Mouse (Mus musculus) E14TG2a.4 (cell line): ENCODE results near the gene Gm49384.

ENCODE experiments used
- H3K27me3 ChIP-seq: 2 replicates; pipeline ENCODE4 v1.6.1; 2014; ENCODE audit warnings: low read length, control low read depth; ENCODE audit not compliant: insufficient read depth
- H3K36me3 ChIP-seq: 2 replicates; pipeline ENCODE4 v1.6.1; 2014; ENCODE audit warnings: low read length, control low read depth; ENCODE audit not compliant: insufficient read depth
- H3K4me1 ChIP-seq: replicated peaks from 2 replicates; pipeline ENCODE4 v1.6.1; 2014; ENCODE audit warnings: low read depth, low read length, control low read depth
- H3K4me3 ChIP-seq: replicated peaks from 2 replicates; pipeline ENCODE4 v1.5.1; 2014; ENCODE audit warnings: mild to moderate bottlenecking, low read length
- H3K9me3 ChIP-seq: 2 replicates; pipeline ENCODE4 v1.6.1; 2014; ENCODE audit warnings: low read length, control low read depth
- CTCF ChIP-seq: conservative IDR thresholded peaks from 2 replicates; pipeline ENCODE4 v1.5.1; 2014; ENCODE audit warnings: low read length
- NANOG ChIP-seq: IDR thresholded peaks from 2 replicates; pipeline ENCODE4 v1.6.1; 2014; ENCODE audit warnings: borderline replicate concordance, low read length, mixed read lengths
- POU5F1 ChIP-seq: IDR thresholded peaks from 2 replicates; pipeline ENCODE4 v1.6.1; 2014; ENCODE audit warnings: low read length, borderline replicate concordance

Gene Gm49384

DNA sequence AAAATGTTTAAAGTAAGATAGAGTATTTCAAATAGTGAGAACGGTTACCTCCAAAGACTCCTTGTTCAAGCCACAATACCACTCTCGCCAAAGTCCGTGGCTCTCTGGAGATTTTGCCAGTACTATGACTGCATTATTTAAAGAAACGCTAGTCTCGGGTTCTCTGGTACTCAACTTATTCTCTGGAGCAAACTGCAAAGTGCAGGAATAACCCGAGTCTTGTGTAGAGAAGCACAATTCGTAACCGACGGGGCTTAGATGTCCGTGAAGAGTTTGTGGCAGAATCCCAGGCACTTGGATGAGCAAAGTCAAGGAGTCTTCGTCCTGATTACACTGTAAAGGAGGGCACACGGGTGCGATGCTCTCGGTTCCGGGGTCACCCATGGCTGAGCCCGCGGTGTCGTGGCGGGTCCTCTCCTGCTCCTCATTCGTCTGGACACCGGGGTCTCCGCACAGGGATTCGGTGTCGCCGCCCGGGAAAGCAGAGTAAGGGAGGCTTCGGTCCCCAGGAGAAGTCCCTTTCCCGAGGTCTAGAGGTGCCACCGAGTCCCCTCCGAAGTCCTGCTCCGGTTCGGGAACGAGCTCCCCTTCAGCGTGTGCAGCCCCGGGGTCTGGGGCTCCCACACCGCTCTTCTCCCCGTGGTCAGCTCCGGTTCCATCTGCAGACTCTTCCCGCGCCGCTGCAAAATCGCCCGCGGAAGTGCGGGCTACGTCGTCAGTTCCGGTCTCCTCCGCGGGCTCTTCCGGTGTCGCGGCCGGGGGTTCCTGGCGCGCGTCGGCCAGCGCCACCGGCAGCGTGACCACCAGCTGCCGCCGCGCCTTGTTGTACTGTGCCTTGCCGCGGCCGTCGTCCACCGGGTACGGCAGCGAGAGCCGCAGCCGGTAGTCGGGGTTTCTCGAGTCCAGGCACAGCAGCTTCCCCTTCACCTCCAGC is 7.4 kb downstream of the Gm49384 start, which contains the start of gene Gm49383:
Gene Gm49383 (minus strand): TSS at position 661 of the 934 bp plus-strand sequence.
- no peaks in the 10 kb centered on the region for H3K9me3 ChIP-seq
- H3K4me1 ChIP-seq = peaks cover 36% of the 10 kb centered on the region
- H3K4me3 ChIP-seq = peak within 1 kb of the TSS; percentile 94
- H3K36me3 ChIP-seq = peaks cover 36% of the 10 kb centered on the region
- TF ChIP-seq CTCF (no peak), POU5F1 (no peak), NANOG (no peak)
- H3K27me3 ChIP-seq = peaks cover 6% of the 10 kb centered on the region; the same call in 1 of the 2 replicates

DNA sequence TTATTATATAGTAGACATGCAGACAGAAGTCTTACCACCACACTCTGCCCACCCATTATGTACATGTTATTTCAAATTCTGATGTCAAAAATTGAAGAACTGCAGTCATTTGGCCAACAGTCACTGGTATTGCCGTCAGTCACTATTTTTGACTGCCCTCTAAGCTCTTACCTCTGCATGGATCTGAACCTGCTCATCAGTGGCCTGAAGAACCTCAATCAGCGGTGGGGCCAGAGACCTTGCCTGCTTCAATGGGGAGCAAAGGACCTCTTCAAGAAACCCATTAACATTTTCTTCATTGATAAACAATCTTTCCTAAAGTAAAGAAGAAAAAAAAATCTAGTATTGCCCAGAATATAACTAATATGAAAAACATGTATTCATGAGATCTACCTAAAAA is 11.4 kb downstream of the Gm49384 start:
- no peak overlapping the region for H3K4me3 ChIP-seq
- no peaks in the 10 kb centered on the region for H3K9me3 ChIP-seq
- H3K36me3 ChIP-seq = peaks cover 42% of the 10 kb centered on the region
- H3K4me1 ChIP-seq = peaks cover 26% of the 10 kb centered on the region
- no peak for TF ChIP-seq NANOG
- TF ChIP-seq POU5F1 = no peak
- no peak for TF ChIP-seq CTCF
- H3K27me3 ChIP-seq = peaks cover 6% of the 10 kb centered on the region; the same call in 1 of the 2 replicates

DNA sequence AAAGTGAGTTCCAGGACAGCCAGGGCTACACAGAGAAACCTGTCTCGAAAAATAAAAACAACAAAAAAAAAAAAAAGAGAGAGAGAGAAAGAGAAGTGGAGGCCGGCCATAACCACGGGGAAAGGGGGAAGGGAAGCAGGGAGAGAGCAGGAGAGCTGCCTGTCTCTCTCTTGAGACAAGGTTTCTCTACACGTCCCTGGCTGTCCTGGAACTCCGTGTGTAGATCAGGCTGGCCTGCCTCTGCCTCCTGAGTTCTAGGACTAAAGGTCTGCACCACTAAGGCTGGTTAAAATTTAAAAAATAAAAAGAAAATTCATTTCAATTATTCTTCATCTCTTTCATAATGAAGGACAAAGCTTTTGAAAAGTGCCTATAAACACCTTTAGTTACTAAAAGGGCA is 12.7 kb downstream of the Gm49384 start:
- Histone ChIP-seq H3K27me3 (peaks cover under 1% of the 10 kb centered on the region; the same call in 1 of the 2 replicates), H3K4me3 (no peak overlapping the region), H3K36me3 (peaks cover 53% of the 10 kb centered on the region), H3K4me1 (peaks cover 37% of the 10 kb centered on the region), H3K9me3 (no peaks in the 10 kb centered on the region)
- no peak for TF ChIP-seq NANOG
- no peak for TF ChIP-seq POU5F1
- TF ChIP-seq CTCF = no peak

DNA sequence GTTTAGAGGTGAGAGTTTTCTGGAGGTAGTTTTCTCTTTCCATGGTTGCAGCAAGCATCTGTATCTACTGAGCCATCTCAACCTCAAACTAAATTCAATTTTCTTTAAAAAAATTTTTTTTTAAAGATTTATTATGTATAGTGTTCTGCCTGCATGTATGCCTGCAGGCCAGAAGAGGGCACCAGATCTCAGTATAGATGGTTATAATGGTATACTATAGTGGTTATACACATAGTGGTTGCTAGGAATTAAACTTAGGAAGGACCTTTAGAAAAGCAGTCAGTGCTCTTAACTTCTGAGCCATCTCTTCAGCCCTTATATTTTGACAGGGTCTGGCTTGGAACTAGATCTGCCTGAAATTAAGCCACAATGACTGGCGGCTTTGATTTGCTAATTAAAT is 13.5 kb downstream of the Gm49384 start:
- TF ChIP-seq CTCF (peak; percentile 39), POU5F1 (no peak)
- Histone ChIP-seq H3K4me1 (peaks cover 37% of the 10 kb centered on the region), H3K4me3 (no peak overlapping the region), H3K9me3 (no peaks in the 10 kb centered on the region), H3K36me3 (peaks cover 58% of the 10 kb centered on the region), H3K27me3 (no peaks in the 10 kb centered on the region; the same call in 1 of the 2 replicates)

DNA sequence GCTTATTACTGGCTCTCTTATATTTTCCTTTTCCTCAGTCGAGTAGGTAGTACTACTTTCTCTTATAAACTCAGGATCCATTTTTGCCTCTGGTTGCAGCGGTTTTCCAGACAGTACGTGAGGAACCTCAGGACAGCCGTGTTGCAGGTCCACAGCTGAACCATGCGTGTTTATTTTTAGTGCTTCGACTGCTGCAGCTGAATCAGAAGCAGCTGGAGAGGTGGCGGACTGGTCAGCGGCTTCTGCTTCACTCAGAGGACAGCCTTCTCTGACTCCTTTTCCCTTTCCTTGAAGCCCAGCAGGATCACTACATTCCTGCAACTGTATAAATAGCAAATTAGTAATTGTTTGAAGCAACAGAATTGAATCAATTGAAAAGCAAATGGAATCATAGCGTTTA is 14.0 kb downstream of the Gm49384 start:
- TF ChIP-seq POU5F1 (no peak), NANOG (no peak), CTCF (no peak)
- Histone ChIP-seq H3K4me3 (no peak overlapping the region), H3K9me3 (no peaks in the 10 kb centered on the region), H3K27me3 (no peaks in the 10 kb centered on the region; the same call in 1 of the 2 replicates), H3K4me1 (peaks cover 38% of the 10 kb centered on the region), H3K36me3 (peaks cover 63% of the 10 kb centered on the region)

DNA sequence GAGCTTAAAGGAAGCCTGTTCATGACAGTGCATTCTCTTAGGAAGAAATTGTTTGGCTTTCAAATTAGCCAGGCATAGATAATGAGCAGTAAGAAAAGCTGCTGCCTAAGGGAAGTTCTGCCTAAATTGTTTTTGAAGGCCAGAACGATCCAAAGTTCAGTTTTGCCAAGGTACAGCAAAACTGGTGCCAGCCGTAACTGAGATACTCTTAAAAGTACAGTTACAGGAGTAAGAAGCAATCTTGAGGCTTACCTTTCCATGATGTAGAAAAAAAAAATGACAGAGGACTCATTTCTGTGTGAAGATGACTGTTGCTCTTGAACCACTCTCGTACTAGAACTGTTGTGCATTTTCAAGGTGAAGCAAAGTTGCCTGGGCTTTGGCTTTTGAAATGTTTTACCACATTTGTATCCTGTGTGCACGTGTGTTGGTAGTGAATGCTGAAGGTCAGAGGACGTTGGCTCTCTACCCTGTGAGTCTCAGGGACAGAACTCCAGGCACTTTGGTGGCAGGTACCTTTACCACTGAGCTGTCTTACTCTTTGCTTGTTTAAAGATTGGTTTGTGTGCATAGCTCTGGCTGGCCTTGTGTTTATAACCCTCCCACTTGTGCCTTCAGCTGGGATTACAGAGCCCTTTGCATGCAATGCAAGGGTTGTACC is 17.1 kb downstream of the Gm49384 start:
- no peak for TF ChIP-seq CTCF
- TF ChIP-seq POU5F1 = no peak
- no peak for TF ChIP-seq NANOG
- Histone ChIP-seq H3K4me1 (peaks cover 48% of the 10 kb centered on the region), H3K9me3 (no peaks in the 10 kb centered on the region), H3K27me3 (no peaks in the 10 kb centered on the region; the same call in 1 of the 2 replicates), H3K36me3 (peaks cover 65% of the 10 kb centered on the region), H3K4me3 (no peak overlapping the region)

DNA sequence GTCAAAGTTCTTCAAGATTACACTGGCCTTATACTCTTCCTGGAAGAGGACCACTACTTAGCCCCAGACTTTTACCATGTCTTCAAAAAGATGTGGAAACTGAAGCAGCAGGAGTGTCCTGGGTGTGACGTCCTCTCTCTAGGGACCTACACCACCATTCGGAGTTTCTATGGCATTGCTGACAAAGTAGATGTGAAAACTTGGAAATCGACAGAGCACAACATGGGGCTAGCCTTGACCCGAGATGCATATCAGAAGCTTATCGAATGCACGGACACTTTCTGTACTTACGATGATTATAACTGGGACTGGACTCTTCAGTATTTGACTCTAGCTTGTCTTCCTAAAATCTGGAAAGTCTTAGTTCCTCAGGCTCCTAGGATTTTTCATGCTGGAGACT is 18.7 kb downstream of the Gm49384 start:
- Histone ChIP-seq H3K36me3 (peaks cover 61% of the 10 kb centered on the region), H3K4me3 (peak overlapping the region; percentile 98), H3K9me3 (no peaks in the 10 kb centered on the region), H3K27me3 (no peaks in the 10 kb centered on the region; the same call in 1 of the 2 replicates), H3K4me1 (peaks cover 51% of the 10 kb centered on the region)
- TF ChIP-seq CTCF = no peak
- no peak for TF ChIP-seq POU5F1
- TF ChIP-seq NANOG = no peak

DNA sequence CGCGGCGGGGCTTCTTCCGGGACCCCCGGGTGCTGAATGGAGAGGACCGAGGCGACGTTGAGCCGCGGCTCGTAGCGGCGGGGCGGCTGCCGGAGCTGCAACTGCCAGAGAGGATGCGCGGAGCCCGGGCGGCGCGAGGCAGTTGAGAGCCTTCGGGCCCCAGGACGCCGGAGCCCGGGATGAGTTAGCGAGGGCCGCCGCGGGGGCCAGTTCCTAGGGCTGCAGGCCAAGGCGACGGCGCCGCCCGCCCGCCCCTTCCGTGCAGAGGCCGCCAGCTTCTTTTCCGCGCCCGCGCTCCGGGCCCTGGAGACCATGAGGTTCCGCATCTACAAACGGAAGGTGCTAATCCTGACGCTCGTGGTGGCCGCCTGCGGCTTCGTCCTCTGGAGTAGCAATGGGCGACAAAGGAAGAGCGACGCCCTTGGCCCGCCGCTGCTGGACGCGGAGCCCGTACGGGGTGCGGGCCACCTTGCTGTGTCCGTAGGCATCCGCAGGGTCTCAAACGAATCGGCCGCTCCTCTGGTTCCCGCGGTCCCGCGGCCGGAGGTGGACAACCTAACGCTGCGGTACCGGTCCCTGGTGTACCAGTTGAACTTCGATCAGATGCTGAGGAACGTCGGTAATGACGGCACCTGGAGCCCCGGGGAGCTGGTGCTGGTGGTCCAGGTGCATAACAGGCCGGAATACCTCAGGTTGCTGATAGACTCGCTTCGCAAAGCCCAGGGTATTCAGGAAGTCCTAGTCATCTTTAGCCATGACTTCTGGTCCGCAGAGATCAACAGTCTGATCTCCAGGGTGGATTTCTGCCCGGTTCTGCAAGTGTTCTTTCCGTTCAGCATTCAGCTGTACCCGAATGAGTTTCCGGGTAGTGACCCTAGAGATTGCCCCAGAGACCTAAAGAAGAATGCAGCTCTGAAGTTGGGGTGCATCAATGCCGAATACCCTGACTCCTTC is 19.4 kb downstream of the Gm49384 start:
- H3K4me3 ChIP-seq = peak overlapping the region; percentile 98
- peaks cover 54% of the 10 kb centered on the region for H3K36me3 ChIP-seq
- H3K9me3 ChIP-seq = no peaks in the 10 kb centered on the region
- no peak for TF ChIP-seq POU5F1
- H3K27me3 ChIP-seq = no peaks in the 10 kb centered on the region; the same call in 1 of the 2 replicates
- peaks cover 58% of the 10 kb centered on the region for H3K4me1 ChIP-seq
